Mouse (Mus musculus): ENCODE measurements around the gene Gast.

The Gast gene

GRCm38 (mm10) chr11:100362209-100362978 is 28.2 kb downstream of the Gast start:
- peak; percentile 65 for DNase-seq (ENCODE audit: low spot score)

GRCm38 (mm10) chr11:100362979-100363562 is 28.9 kb downstream of the Gast start:
- peak; percentile 61 for DNase-seq (ENCODE audit: low spot score)

GRCm38 (mm10) chr11:100369145-100369544 is 34.9 kb downstream of the Gast start:
- no peak for DNase-seq (ENCODE audit: low spot score)

- DNase-seq (ENCODE audit: low spot score): no peak
Measured at GRCm38 (mm10) chr11:100369822-100370221, 35.6 kb downstream of the Gast start.

- DNase-seq (ENCODE audit: low spot score): no peak
Measured at GRCm38 (mm10) chr11:100371981-100372558, 37.9 kb downstream of the Gast start.

- no peak for DNase-seq (ENCODE audit: low spot score)
Measured at GRCm38 (mm10) chr11:100375127-100375526, 40.9 kb downstream of the Gast start.

GRCm38 (mm10) chr11:100376005-100376404 is 41.8 kb downstream of the Gast start:
- DNase-seq (ENCODE audit: low spot score): no peak

GRCm38 (mm10) chr11:100376746-100377389 is 42.7 kb downstream of the Gast start:
- no peak for DNase-seq (ENCODE audit: low spot score)

- DNase-seq (ENCODE audit: low spot score): no peak
Measured at GRCm38 (mm10) chr11:100377989-100378388, 43.8 kb downstream of the Gast start.

GRCm38 (mm10) chr11:100378446-100378845 is 44.2 kb downstream of the Gast start:
- DNase-seq (ENCODE audit: low spot score): no peak

- no peak for DNase-seq (ENCODE audit: low spot score)
Measured at GRCm38 (mm10) chr11:100379311-100379710, 45.1 kb downstream of the Gast start.

- no peak for DNase-seq (ENCODE audit: low spot score)
Measured at GRCm38 (mm10) chr11:100382682-100383081, 48.5 kb downstream of the Gast start.

GRCm38 (mm10) chr11:100385016-100385415 is 50.8 kb downstream of the Gast start:
- no peak for DNase-seq (ENCODE audit: low spot score)

- DNase-seq (ENCODE audit: low spot score): no peak
Measured at GRCm38 (mm10) chr11:100386586-100386985, 52.4 kb downstream of the Gast start.
